Comparison of ENCODE assay signal across 19 mouse cellular contexts in the genomic region with DNA sequence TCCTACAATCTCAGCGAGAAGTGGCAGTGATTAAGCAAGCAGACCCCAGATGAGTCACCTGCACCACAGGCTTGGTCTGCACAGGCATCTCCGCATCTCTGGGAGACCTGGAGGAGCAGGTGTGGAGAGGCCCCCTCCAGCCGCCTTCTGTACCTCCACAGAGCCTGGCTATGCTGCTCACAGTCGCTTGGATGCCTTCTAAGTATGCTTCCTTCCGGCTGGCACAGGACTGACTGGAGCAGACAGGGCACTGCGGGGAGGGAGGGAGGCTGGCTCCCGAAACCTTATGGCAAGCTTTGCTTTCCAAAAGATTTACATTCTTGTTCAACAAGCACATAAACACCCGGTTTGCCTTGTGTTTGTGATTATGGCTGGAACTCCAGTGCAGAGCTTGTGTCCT.
DNase-seq lines count a peak whose midpoint lies in the region; ATAC-seq and TF ChIP-seq lines count a peak whose summit lies in the region.
"Had no signal": no experiment of that assay in that cellular context is flagged by ENCODE, and none has a peak within 500 bp of the region (broad histone marks: within the 10 kb centered on the region; RNA-seq: fewer than 3 reads in every experiment).

No protein-coding gene starts in this region.

- H3K27me3 ChIP-seq in forebrain, embryonic 14.5 days (replicated peaks; ENCODE audit: control insufficient read depth, insufficient read depth, low read length) = no peaks in the 10 kb centered on the region
- 0 out of 2 replicates have a peak, but pooled peaks cover 6% of the 10 kb centered on the region for H3K27me3 ChIP-seq in forebrain, embryonic 12.5 days
- H3K27me3 ChIP-seq in lung, postnatal 0 days (replicated peaks; ENCODE audit: insufficient read depth, low read length) = no peaks in the 10 kb centered on the region
- peaks cover 4% of the 10 kb centered on the region; the same call in 1 of the 2 replicates for H3K27me3 ChIP-seq in limb, embryonic 15.5 days
- H3K27me3 ChIP-seq in kidney, embryonic 16.5 days (ENCODE audit: insufficient read depth, low read length) = peaks cover 3% of the 10 kb centered on the region; the same call in 1 of the 2 replicates
- H3K27me3 ChIP-seq in kidney, adult 2 months (replicated peaks; ENCODE audit: control insufficient read depth, insufficient read depth, low read length) = no peaks in the 10 kb centered on the region
- H3K27me3 ChIP-seq: liver, embryonic 12.5 days; midbrain, embryonic 13.5 days had no signal

- TF ChIP-seq EP300 in lung, postnatal 0 days (IDR thresholded peaks at IDR 0.05) = no peak

- no peaks in the 10 kb centered on the region for H3K9me3 ChIP-seq in forebrain, embryonic 14.5 days (replicated peaks; ENCODE audit: control insufficient read depth, low read length)
- no peaks in the 10 kb centered on the region for H3K9me3 ChIP-seq in forebrain, embryonic 12.5 days
- H3K9me3 ChIP-seq in lung, postnatal 0 days (ENCODE audit: low read length) = no peaks in the 10 kb centered on the region
- no peaks in the 10 kb centered on the region for H3K9me3 ChIP-seq in limb, embryonic 15.5 days
- no peaks in the 10 kb centered on the region for H3K9me3 ChIP-seq in kidney, embryonic 16.5 days (ENCODE audit: low read length)
- H3K9me3 ChIP-seq: heart, embryonic 10.5 days; liver, embryonic 12.5 days; midbrain, embryonic 13.5 days had no signal

- peak; percentile 45 for DNase-seq in forebrain, embryonic 14.5 days (ENCODE audit: low spot score)
- no peak for DNase-seq in lung, postnatal 0 days (ENCODE audit: low spot score)
- DNase-seq in lung, postnatal 25 days (ENCODE audit: low spot score) = no peak
- peak; percentile 89 for DNase-seq in cerebellum, adult 9-11 months
- DNase-seq in kidney, adult 2 months = no peak
- DNase-seq: gastrocnemius, postnatal 25 days; kidney, postnatal 14 days; layer of hippocampus, adult 9-11 months; lung, postnatal 36 days; thymus, postnatal 14 days had no signal

- WGBS in forebrain, embryonic 14.5 days = 73% methylated on average over 8 of the region's 8 CpGs
- WGBS in forebrain, embryonic 12.5 days = 82% methylated on average over 8 of the region's 8 CpGs
- WGBS in lung, postnatal 0 days = 41% methylated on average over 8 of the region's 8 CpGs
- 38% methylated on average over 8 of the region's 8 CpGs for WGBS in limb, embryonic 15.5 days
- WGBS in kidney, embryonic 16.5 days = 67% methylated on average over 8 of the region's 8 CpGs
- 62% methylated on average over 8 of the region's 8 CpGs for WGBS in kidney, adult 2 months

- H3K4me2 ChIP-seq in forebrain, embryonic 14.5 days (ENCODE audit: low read length) = no peak overlapping the region
- no peak overlapping the region for H3K4me2 ChIP-seq in forebrain, embryonic 12.5 days
- no peak overlapping the region for H3K4me2 ChIP-seq in lung, postnatal 0 days (replicated peaks; ENCODE audit: low read depth, low read length)
- no peak overlapping the region for H3K4me2 ChIP-seq in limb, embryonic 15.5 days
- H3K4me2 ChIP-seq in kidney, embryonic 16.5 days (replicated peaks; ENCODE audit: low read depth, low read length) = no peak overlapping the region
- H3K4me2 ChIP-seq: liver, embryonic 12.5 days; midbrain, embryonic 13.5 days had no signal

- no peak for TF ChIP-seq POLR2A in kidney, adult 2 months (IDR thresholded peaks at IDR 0.05; ENCODE audit: low read depth, low read length)

- no peak overlapping the region for H3K9ac ChIP-seq in forebrain, embryonic 14.5 days (ENCODE audit: low read length)
- no peak overlapping the region for H3K9ac ChIP-seq in forebrain, embryonic 12.5 days
- no peak overlapping the region for H3K9ac ChIP-seq in lung, postnatal 0 days (replicated peaks; ENCODE audit: low read depth)
- no peak overlapping the region for H3K9ac ChIP-seq in limb, embryonic 15.5 days
- no peak overlapping the region for H3K9ac ChIP-seq in kidney, embryonic 16.5 days (replicated peaks; ENCODE audit: low read length)
- H3K9ac ChIP-seq: liver, embryonic 12.5 days; midbrain, embryonic 13.5 days had no signal

- no peaks in the 10 kb centered on the region for H3K4me1 ChIP-seq in forebrain, embryonic 14.5 days (ENCODE audit: control insufficient read depth, insufficient read depth, low read length)
- no peaks in the 10 kb centered on the region for H3K4me1 ChIP-seq in forebrain, embryonic 12.5 days
- H3K4me1 ChIP-seq in lung, postnatal 0 days (ENCODE audit: insufficient read depth, low read depth, low read length) = no peaks in the 10 kb centered on the region
- no peaks in the 10 kb centered on the region; the same call in 1 of the 2 replicates for H3K4me1 ChIP-seq in limb, embryonic 15.5 days
- H3K4me1 ChIP-seq in kidney, embryonic 16.5 days (ENCODE audit: insufficient read depth, low read length) = no peaks in the 10 kb centered on the region
- H3K4me1 ChIP-seq in kidney, adult 2 months (ENCODE audit: control insufficient read depth, insufficient read depth, low read length) = no peaks in the 10 kb centered on the region
- H3K4me1 ChIP-seq: heart, embryonic 10.5 days; liver, embryonic 12.5 days; midbrain, embryonic 13.5 days had no signal

- H3K27ac ChIP-seq in forebrain, embryonic 14.5 days (ENCODE audit: low read depth, low read length) = no peak overlapping the region
- H3K27ac ChIP-seq in forebrain, embryonic 12.5 days = no peak overlapping the region
- H3K27ac ChIP-seq in lung, postnatal 0 days (ENCODE audit: low read length) = no peak overlapping the region
- 0 out of 2 replicates have a peak overlapping the region, but pooled peaks have one; percentile 27 for H3K27ac ChIP-seq in limb, embryonic 15.5 days
- no peak overlapping the region for H3K27ac ChIP-seq in kidney, embryonic 16.5 days (ENCODE audit: low read length)
- no peak overlapping the region for H3K27ac ChIP-seq in kidney, adult 2 months (ENCODE audit: insufficient read depth, low read depth, low read length)
- H3K27ac ChIP-seq: heart, embryonic 10.5 days; liver, embryonic 12.5 days; midbrain, embryonic 13.5 days; stomach, postnatal 0 days had no signal

- no peak overlapping the region for H3K4me3 ChIP-seq in forebrain, embryonic 14.5 days (ENCODE audit: low read depth, low read length)
- H3K4me3 ChIP-seq in forebrain, embryonic 12.5 days (replicated peaks) = no peak overlapping the region
- no peak overlapping the region for H3K4me3 ChIP-seq in lung, postnatal 0 days (ENCODE audit: low read depth, low read length)
- H3K4me3 ChIP-seq in limb, embryonic 15.5 days = no peak overlapping the region
- H3K4me3 ChIP-seq in kidney, embryonic 16.5 days (ENCODE audit: low read length) = no peak overlapping the region
- no peak overlapping the region for H3K4me3 ChIP-seq in kidney, adult 2 months (ENCODE audit: insufficient read depth, low read depth, low read length)
- H3K4me3 ChIP-seq: heart, embryonic 10.5 days; liver, embryonic 12.5 days; midbrain, embryonic 13.5 days had no signal

- no peak for TF ChIP-seq CTCF in lung, postnatal 0 days (IDR thresholded peaks at IDR 0.05)
- TF ChIP-seq CTCF in kidney, adult 2 months (conservative IDR thresholded peaks at IDR 0.05; ENCODE audit: insufficient read depth, insufficient read length, low read depth, low read length) = no peak

- ATAC-seq in forebrain, embryonic 14.5 days = peak; percentile 20; the same call in 1 of the 2 replicates
- no peak for ATAC-seq in forebrain, embryonic 12.5 days (ENCODE audit: low FRiP score)
- peak; percentile 40; the same call in 1 of the 2 replicates for ATAC-seq in lung, postnatal 0 days
- no peak for ATAC-seq in limb, embryonic 15.5 days (ENCODE audit: insufficient number of reproducible peaks, low FRiP score, low TSS enrichment, low read depth)
- ATAC-seq in kidney, embryonic 16.5 days (ENCODE audit: low FRiP score, low TSS enrichment) = no peak
- ATAC-seq: activated CD4-positive, CD25-positive, alpha-beta regulatory T cell, adult 4 months; intestine, embryonic 16.5 days; liver, embryonic 12.5 days; midbrain, embryonic 13.5 days had no signal

- H3K36me3 ChIP-seq in forebrain, embryonic 14.5 days (ENCODE audit: control insufficient read depth, insufficient read depth, low read length) = no peaks in the 10 kb centered on the region
- H3K36me3 ChIP-seq in forebrain, embryonic 12.5 days (replicated peaks) = no peaks in the 10 kb centered on the region
- H3K36me3 ChIP-seq in lung, postnatal 0 days (ENCODE audit: insufficient read depth, low read length) = no peaks in the 10 kb centered on the region
- H3K36me3 ChIP-seq in limb, embryonic 15.5 days = no peaks in the 10 kb centered on the region
- H3K36me3 ChIP-seq in kidney, embryonic 16.5 days (ENCODE audit: insufficient read depth, low read length) = no peaks in the 10 kb centered on the region
- no peaks in the 10 kb centered on the region for H3K36me3 ChIP-seq in kidney, adult 2 months (ENCODE audit: control insufficient read depth, insufficient read depth, low read length)
- H3K36me3 ChIP-seq: heart, embryonic 10.5 days; liver, embryonic 12.5 days; midbrain, embryonic 13.5 days had no signal

Comparison
In these comparisons a context has a peak if more than half of its experiments do, and no peak if none do; other contexts are left out.
1. ATAC-seq: peak in forebrain, embryonic 14.5 days (single experiment) and lung, postnatal 0 days (single experiment); none in forebrain, embryonic 12.5 days (single experiment), limb, embryonic 15.5 days (single experiment) and kidney, embryonic 16.5 days (single experiment).
2. DNase-seq: peak in forebrain, embryonic 14.5 days (single experiment) and cerebellum, adult 9-11 months (single experiment); none in lung, postnatal 0 days (single experiment), lung, postnatal 25 days (single experiment) and kidney, adult 2 months (single experiment).